Mouse (Mus musculus) liver, embryonic 16.5 days (tissue): ENCODE data around the gene Tppp2. TPM values are rescaled to one million over a fixed set of nuclear protein-coding genes. Genes with fewer than 3 reads are reported as not detected.

ENCODE experiments used
- ATAC-seq: fragments of 200-750 bp; cut with Nextera tagmentation; 2 replicates; pipeline ENCODE4 v1.8.0; 2017; ENCODE audit warnings: low read depth, mild to moderate bottlenecking, moderate number of reproducible peaks, moderate library complexity
- H3K27ac ChIP-seq: fragments of 300-500 bp; sonication (generic); 2 replicates; pipeline ENCODE4 v1.5.1; 2014; ENCODE audit warnings: mild to moderate bottlenecking, low read length
- H3K27me3 ChIP-seq: fragments of 300-500 bp; sonication (generic); 2 replicates; pipeline ENCODE4 v1.6.1; 2014; ENCODE audit warnings: low read depth, low read length, mixed read lengths; ENCODE audit not compliant: control insufficient read depth, insufficient read depth
- H3K36me3 ChIP-seq: fragments of 300-500 bp; sonication (generic); 2 replicates; pipeline ENCODE4 v1.6.1; 2014; ENCODE audit warnings: mild to moderate bottlenecking; ENCODE audit not compliant: control insufficient read depth, insufficient read depth
- H3K4me1 ChIP-seq: fragments of 300-500 bp; sonication (generic); 2 replicates; pipeline ENCODE4 v1.6.1; 2014; ENCODE audit warnings: low read depth, low read length, mixed read lengths; ENCODE audit not compliant: control insufficient read depth
- H3K4me2 ChIP-seq: fragments of 300-500 bp; sonication (generic); 2 replicates; pipeline ENCODE4 v1.6.1; 2014; ENCODE audit warnings: low read depth, low read length, mixed read lengths
- H3K4me3 ChIP-seq: fragments of 300-500 bp; sonication (generic); 2 replicates; pipeline ENCODE4 v1.5.1; 2014; ENCODE audit warnings: low read depth, mild to moderate bottlenecking, low read length
- H3K9ac ChIP-seq: fragments of 300-500 bp; sonication (generic); 2 replicates; pipeline ENCODE4 v1.6.1; 2014; ENCODE audit warnings: low read depth, low read length
- H3K9me3 ChIP-seq: fragments of 300-500 bp; sonication (generic); replicated peaks from 2 replicates; pipeline ENCODE4 v1.6.1; 2016; ENCODE audit warnings: low read length; ENCODE audit not compliant: control insufficient read depth
- WGBS: fragments of 180-500 bp; shearing (Covaris S2); extraction: QIAGEN DNeasy Blood & Tissue Kit; methylation state at CpG from one replicate; pipeline ENCODE4 v1.1.7; 2014; ENCODE audit not compliant: insufficient replicate concordance; 5-methylcytosine and 5-hydroxymethylcytosine counted together
- polyA plus RNA-seq: library from polyadenylated mRNA; unstranded; fragments of >200 nt; fragmentation: Nextera tagmentation; extraction: Ambion mirVana; gene quantifications from 2 replicates; pipeline ENCODE4 v1.2.1, GENCODE M21; 2015

Gene Tppp2
- polyA plus RNA-seq, result not detected in 2 replicates

DNA sequence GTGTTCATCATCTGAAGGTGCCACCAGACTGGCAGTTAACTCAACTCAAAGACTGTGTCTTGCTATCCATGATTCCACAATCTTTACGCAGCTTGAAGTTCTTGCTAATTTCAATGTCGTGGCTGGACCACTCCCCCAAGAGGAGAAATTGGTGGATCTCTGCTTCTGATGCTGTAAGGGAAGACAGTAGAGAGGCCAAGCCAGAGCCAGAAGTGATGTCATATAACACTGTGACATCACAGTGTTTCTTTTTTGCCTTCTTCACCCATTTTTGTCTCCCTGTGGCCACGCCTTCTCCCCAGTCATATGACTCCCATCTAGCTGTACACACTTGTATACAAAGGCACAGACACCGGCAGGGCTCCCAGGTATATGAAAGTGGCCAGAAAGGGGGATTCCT is at the start of gene Tppp2:
Gene Tppp2 (plus strand): TSS at position 301 of the 400 bp plus-strand sequence.
- Histone ChIP-seq H3K9me3 (no peaks in the 10 kb centered on the region), H3K9ac (no peak within 1 kb of the TSS)
- WGBS, result 77% methylated on average over 4 of the region's 4 CpGs

DNA sequence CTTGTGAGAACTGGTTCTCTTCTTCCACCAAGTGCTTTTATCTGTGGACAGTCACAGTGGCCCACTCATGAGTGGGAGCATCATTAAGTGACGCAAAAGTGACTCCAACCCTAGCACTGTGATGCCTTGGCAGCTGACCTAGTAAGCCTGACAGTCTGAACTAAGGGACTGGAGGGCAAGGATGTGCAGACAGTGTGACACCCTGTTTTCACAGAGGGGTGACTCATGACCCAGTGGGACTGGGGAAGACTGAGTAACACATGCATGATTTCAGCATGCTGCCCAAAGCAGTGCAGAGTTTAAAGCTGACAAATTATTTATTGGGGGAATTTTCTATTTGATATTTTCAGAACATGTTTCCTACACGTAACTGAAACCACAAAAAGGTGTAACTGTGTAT is 47.5 kb upstream of the Tppp2 start:
- 51% methylated on average over 2 of the region's 2 CpGs for WGBS
- Histone ChIP-seq H3K27me3 (no peaks in the 10 kb centered on the region), H3K4me1 (no peaks in the 10 kb centered on the region), H3K36me3 (no peaks in the 10 kb centered on the region), H3K9ac (no peak overlapping the region), H3K27ac (no peak overlapping the region), H3K4me3 (no peak overlapping the region), H3K4me2 (no peak overlapping the region), H3K9me3 (no peaks in the 10 kb centered on the region)
- no peak for ATAC-seq

More for the DNA sequence above, at the start of gene Tppp2:
- no peak within 1 kb of the TSS for H3K4me2 ChIP-seq
- H3K4me1 ChIP-seq, result peaks cover 10% of the 10 kb centered on the region
- no peak within 1 kb of the TSS for H3K4me3 ChIP-seq
- H3K27ac ChIP-seq, result no peak within 1 kb of the TSS
- H3K36me3 ChIP-seq, result no peaks in the 10 kb centered on the region
- peaks cover 13% of the 10 kb centered on the region for H3K27me3 ChIP-seq
- ATAC-seq, result no peak

DNA sequence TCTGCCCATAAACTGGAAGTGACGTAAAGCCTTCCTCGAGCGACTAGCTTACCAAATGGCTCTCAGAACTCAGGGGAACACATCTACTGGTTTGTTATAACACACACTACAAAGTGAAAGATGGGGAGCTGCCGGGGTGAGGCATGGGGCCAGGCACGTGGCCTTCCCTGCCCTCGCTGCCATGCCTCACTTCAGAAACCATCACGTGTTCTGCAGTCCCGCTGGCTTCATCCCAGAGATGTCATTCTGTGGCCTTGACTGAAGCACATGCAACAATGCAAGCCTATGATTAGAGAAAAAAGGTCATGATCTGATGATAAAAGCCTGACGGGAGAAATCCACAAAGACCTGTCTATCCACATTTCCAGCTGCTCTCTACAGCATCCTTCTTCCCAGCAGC is 46.5 kb upstream of the Tppp2 start:
- Histone ChIP-seq H3K9me3 (no peaks in the 10 kb centered on the region), H3K9ac (no peak overlapping the region), H3K4me2 (no peak overlapping the region), H3K27me3 (no peaks in the 10 kb centered on the region), H3K4me3 (no peak overlapping the region), H3K36me3 (no peaks in the 10 kb centered on the region), H3K27ac (no peak overlapping the region), H3K4me1 (no peaks in the 10 kb centered on the region)
- WGBS, result 68% methylated on average over 9 of the region's 9 CpGs
- no peak for ATAC-seq

DNA sequence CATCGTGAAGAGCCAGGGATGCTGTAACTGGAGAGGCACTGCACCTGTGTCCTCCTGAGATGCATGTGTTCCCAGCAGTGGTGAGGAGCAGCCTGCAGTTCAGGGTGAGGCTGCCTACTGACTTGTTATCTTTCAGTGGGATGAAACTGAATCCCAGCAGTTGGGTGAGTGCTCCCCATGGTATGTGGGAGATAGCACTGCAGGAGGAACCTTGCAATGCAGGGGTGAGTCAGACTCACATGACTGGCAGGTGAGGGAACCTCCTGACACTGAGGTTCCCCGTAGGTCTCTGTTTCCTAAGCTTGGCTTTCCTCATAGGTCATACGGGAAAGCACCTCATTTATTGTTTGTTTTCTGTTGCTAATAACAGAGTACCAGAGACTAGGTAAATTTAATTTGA is 40.7 kb upstream of the Tppp2 start:
- Histone ChIP-seq H3K4me2 (no peak overlapping the region), H3K9ac (no peak overlapping the region), H3K9me3 (no peaks in the 10 kb centered on the region), H3K4me1 (no peaks in the 10 kb centered on the region), H3K27ac (no peak overlapping the region), H3K4me3 (no peak overlapping the region), H3K36me3 (no peaks in the 10 kb centered on the region), H3K27me3 (no peaks in the 10 kb centered on the region)
- no peak for ATAC-seq
- 51% methylated on average over 3 of the region's 3 CpGs for WGBS

DNA sequence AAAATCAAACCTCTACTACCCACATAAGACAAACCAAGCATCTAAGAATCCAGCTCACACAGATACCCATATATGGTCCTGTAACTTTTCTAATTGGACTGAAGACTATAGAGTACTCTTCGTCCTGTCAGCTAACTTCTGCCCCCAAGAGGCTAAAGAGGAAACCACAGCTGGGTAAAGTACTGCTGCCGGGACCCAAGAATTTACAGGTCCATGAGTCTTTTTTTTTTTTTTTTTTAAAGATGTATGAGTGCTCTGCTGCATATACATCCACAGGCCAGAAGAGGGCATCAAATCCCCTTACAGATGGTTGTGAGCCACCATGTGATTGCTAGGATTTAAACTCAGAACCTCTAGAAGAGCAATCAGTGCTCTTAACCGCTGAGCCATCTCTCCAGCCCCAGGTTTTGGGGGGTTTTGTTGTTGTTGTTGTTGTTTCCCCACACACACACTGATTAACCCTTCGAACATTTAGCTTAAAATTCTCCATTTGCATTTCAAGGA is 34.6 kb upstream of the Tppp2 start:
- no peaks in the 10 kb centered on the region for H3K27me3 ChIP-seq
- H3K4me1 ChIP-seq, result peaks cover 7% of the 10 kb centered on the region
- peak overlapping the region; percentile 73 for H3K4me2 ChIP-seq
- H3K4me3 ChIP-seq, result peak overlapping the region; percentile 72
- WGBS, result 1% methylated on average over 4 of the region's 4 CpGs
- no peak for ATAC-seq
- no peak overlapping the region for H3K27ac ChIP-seq
- H3K9me3 ChIP-seq, result no peaks in the 10 kb centered on the region
- H3K9ac ChIP-seq, result no peak overlapping the region
- H3K36me3 ChIP-seq, result peaks cover under 1% of the 10 kb centered on the region; the same call in 1 of the 2 replicates

DNA sequence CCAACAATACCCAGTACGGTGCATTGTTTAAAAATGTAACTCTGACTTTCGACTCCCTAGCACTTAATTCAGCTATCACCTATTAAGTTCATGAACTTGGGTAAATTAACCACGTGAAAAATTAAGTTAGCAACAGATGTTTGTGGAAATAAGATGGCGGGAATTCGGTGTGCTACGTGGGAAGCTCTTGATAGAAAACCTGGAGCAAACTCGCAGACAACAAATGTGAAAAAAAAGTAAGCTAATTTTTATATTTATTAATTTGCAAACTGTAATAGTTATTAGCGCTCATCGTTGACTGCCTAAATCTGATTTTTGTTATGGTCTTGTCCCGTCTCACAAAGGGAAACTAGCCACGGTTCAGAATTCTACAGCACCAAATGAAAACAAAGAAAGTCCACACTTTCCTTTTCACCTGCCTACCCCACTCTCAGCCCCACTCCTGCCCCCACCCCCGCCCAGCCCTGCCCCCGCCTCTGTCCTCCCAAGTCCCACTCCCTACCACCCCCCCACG is 34.1 kb upstream of the Tppp2 start:
- WGBS, result 2% methylated on average over 14 of the region's 14 CpGs
- Histone ChIP-seq H3K9me3 (no peaks in the 10 kb centered on the region), H3K9ac (0 out of 2 replicates have a peak overlapping the region, but pooled peaks have one; percentile 23), H3K36me3 (peaks cover 4% of the 10 kb centered on the region), H3K4me3 (peak overlapping the region; percentile 72), H3K4me1 (peaks cover 7% of the 10 kb centered on the region), H3K27ac (peak overlapping the region; percentile 33; the same call in 1 of the 2 replicates), H3K27me3 (no peaks in the 10 kb centered on the region), H3K4me2 (peak overlapping the region; percentile 73)
- peak; percentile 2 for ATAC-seq

DNA sequence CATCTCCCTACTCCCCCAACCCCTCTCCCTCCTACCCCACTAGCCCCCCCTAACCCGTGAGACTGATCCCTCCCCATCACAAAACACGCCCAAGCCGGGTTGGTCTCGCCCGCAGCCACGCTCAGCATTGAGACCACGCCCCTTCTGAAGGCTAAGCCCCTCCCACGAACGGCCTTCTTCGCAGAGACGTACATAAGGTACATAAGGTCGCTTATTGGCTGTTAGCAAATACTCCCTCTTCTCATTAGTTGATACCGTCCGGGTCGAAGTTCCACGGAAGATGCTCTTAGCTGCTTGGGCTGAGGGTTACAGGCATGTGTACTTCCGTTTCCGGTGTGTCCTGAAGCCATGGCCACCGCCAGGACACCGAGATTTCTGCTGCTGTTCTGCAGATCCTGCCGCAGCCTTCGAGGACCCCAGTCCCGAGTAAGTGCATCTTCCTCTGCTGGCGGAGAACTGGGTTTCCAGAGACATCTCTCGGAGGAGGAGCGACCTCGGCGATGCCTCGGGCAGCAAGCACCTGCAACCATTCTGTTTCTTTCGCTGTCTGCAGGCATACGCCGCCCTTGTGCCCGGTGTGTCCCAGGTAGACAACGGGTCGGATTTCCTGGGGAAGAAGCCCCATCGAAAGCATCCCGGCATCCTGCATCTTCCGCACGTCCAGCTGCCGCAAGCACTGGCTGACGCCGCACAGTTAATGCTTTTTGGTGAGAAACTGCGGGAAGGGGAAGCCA is 33.5 kb upstream of the Tppp2 start, which contains the start of gene Mettl17:
Gene Mettl17 (plus strand): TSS at position 245 of the 734 bp plus-strand sequence.
- WGBS, result under 1% methylated on average over 43 of the region's 43 CpGs
- Histone ChIP-seq H3K9me3 (no peaks in the 10 kb centered on the region), H3K4me1 (peaks cover 7% of the 10 kb centered on the region), H3K27ac (peak within 1 kb of the TSS; percentile 48; the same call in 1 of the 2 replicates), H3K36me3 (peaks cover 8% of the 10 kb centered on the region), H3K9ac (peak within 1 kb of the TSS; percentile 64), H3K4me2 (peak within 1 kb of the TSS; percentile 73), H3K27me3 (no peaks in the 10 kb centered on the region), H3K4me3 (peak within 1 kb of the TSS; percentile 72)
- peak; percentile 97 for ATAC-seq

DNA sequence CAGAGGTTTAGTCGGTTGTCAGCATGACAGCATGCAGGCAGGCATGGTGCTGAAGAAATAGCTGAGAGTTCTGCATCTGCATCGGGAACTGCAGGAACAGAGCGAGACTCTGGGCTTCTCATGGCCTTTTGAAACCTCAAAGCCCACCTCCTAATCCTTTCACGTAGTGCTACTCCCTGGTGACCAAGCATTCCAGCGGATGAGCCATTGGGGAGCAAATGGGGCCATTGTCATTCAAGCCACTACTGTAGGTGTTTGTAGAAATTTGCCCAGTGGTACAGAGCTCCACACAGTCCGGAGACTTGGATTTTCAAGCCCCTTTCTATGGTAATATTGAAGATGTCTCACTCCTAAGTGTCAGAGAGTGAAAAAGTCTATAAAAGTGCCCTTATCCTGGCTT is 32.2 kb upstream of the Tppp2 start:
- WGBS, result 67% methylated on average over 6 of the region's 6 CpGs
- Histone ChIP-seq H3K27ac (no peak overlapping the region), H3K4me1 (peaks cover 7% of the 10 kb centered on the region), H3K36me3 (peaks cover 17% of the 10 kb centered on the region), H3K27me3 (no peaks in the 10 kb centered on the region), H3K4me3 (no peak overlapping the region), H3K9me3 (no peaks in the 10 kb centered on the region), H3K9ac (no peak overlapping the region), H3K4me2 (no peak overlapping the region)
- ATAC-seq, result no peak

DNA sequence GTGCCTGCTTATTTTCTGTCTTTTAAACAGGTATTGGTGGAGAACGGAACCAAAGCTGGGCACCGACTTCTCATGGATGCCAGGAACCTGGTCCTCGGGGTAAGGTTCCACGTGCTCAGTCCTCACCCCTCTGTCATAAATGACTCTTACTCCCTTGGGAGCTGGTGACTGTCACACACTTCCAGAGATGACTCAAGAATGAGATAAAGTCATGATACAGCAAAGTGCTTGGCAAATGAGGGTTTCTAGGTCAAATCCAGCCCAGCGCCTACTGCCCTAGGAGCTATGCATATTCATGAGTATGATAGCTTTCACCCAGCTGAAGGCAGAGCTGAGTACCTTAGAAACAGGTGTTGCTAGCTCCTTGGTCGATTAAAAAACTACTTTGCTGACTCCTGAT is 28.4 kb upstream of the Tppp2 start:
- no peak overlapping the region for H3K4me3 ChIP-seq
- WGBS, result 77% methylated on average over 6 of the region's 6 CpGs
- H3K4me1 ChIP-seq, result peaks cover 16% of the 10 kb centered on the region
- H3K27ac ChIP-seq, result no peak overlapping the region
- no peaks in the 10 kb centered on the region for H3K27me3 ChIP-seq
- no peak overlapping the region for H3K9ac ChIP-seq
- H3K9me3 ChIP-seq, result no peaks in the 10 kb centered on the region
- H3K36me3 ChIP-seq, result peaks cover 25% of the 10 kb centered on the region
- ATAC-seq, result no peak
- H3K4me2 ChIP-seq, result no peak overlapping the region
